Mouse (Mus musculus) brain, embryonic 14.5 days (tissue): ENCODE data around the gene Nxnl2.
"Not testable (repeated sequence)": the region's sequence is repeated elsewhere in the genome, so short reads cannot be mapped to it uniquely, and the experiment has no call there.

ENCODE experiments used
- CTCF ChIP-seq: fragments of 200-500 bp; IDR thresholded peaks from 2 replicates; pipeline ENCODE4 v1.5.1; 2012; ENCODE audit warnings: inconsistent platforms, mild to moderate bottlenecking, moderate library complexity, borderline replicate concordance; ENCODE audit not compliant: insufficient read depth, insufficient read length; ENCODE audit errors: extremely low read depth
- POLR2A ChIP-seq: fragments of 200-500 bp; IDR thresholded peaks from 2 replicates; pipeline ENCODE4 v1.6.1; 2012; ENCODE audit warnings: mild to moderate bottlenecking, inconsistent platforms, borderline replicate concordance; ENCODE audit not compliant: poor library complexity, insufficient read depth, insufficient read length, severe bottlenecking; ENCODE audit errors: extremely low read depth

DNA sequence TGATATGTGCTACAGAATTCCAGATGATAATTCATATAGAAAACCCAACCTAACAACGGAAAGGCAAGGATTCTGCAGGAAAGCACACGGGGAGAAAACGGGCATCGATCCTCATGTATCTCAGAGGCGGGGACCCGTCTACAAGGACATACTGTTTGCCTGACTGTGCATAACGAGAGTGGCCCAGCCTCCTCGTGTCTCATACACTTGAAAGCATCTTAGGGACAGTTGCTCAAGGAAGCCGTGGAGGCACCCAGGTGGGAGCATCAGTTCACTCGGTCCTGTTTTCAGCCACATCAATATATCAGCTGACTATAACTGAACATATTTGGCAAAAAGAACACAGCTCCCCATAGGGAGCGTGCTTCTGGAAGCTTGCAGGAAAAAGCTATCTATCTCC, 33.3 kb downstream of the Nxnl2 start:
- not testable (repeated sequence) for TF ChIP-seq CTCF, POLR2A
